Comparison of ENCODE assay signal across 9 mouse cellular contexts in genomic region chr10:86069341-86069740, GRCm38 (mm10). TPM values are rescaled to one million over a fixed set of nuclear protein-coding genes. Genes with fewer than 3 reads are reported as not detected.
A peak's percentile ranks its signal among the peaks of the same experiment; 100 is the strongest.
DNase-seq lines count a peak whose midpoint lies in the region; ATAC-seq and TF ChIP-seq lines count a peak whose summit lies in the region.
"Had no signal": no experiment of that assay in that cellular context is flagged by ENCODE, and none has a peak within 500 bp of the region (broad histone marks: within the 10 kb centered on the region; RNA-seq: fewer than 3 reads in every experiment).

No protein-coding gene starts in this region.

- no peaks in the 10 kb centered on the region for H3K9me3 ChIP-seq in hindbrain, embryonic 15.5 days
- peaks cover 4% of the 10 kb centered on the region; the same call in 1 of the 2 replicates for H3K9me3 ChIP-seq in midbrain, embryonic 14.5 days (ENCODE audit: control insufficient read depth, low read length)
- H3K9me3 ChIP-seq: lung, embryonic 15.5 days had no signal

- WGBS in hindbrain, embryonic 15.5 days, result 22% methylated on average over 3 of the region's 3 CpGs
- 6% methylated on average over 3 of the region's 3 CpGs for WGBS in midbrain, embryonic 14.5 days

- peak; percentile 73 for DNase-seq in brain, embryonic 14.5 days (ENCODE audit: low read depth)
- DNase-seq in embryo, embryonic 11.5 days (ENCODE audit: low read depth, low spot score), result peak; percentile 16
- peak; percentile 41 for DNase-seq in midbrain, embryonic 14.5 days
- no peak for DNase-seq in cerebellum, adult 8-10 months
- DNase-seq in heart, postnatal 25 days (ENCODE audit: low spot score), result no peak

- intact Hi-C loops in heart, postnatal 25 days (cut with DNase I), result no loop called here

- no peak for TF ChIP-seq CTCF in brain, embryonic 14.5 days (IDR thresholded peaks at IDR 0.05; ENCODE audit: borderline replicate concordance, extremely low read depth, insufficient read depth, insufficient read length)

- H3K36me3 ChIP-seq in hindbrain, embryonic 15.5 days, result peaks cover 13% of the 10 kb centered on the region
- no peaks in the 10 kb centered on the region for H3K36me3 ChIP-seq in midbrain, embryonic 14.5 days (ENCODE audit: control insufficient read depth, insufficient read depth, low read length)
- H3K36me3 ChIP-seq: lung, embryonic 15.5 days had no signal

- no peak for TF ChIP-seq POLR2A in brain, embryonic 14.5 days (IDR thresholded peaks at IDR 0.05; ENCODE audit: borderline replicate concordance, extremely low read depth, insufficient read depth, insufficient read length, poor library complexity, severe bottlenecking)

- no peak overlapping the region; the same call in 1 of the 2 replicates for H3K27ac ChIP-seq in hindbrain, embryonic 15.5 days (replicated peaks)
- no peak overlapping the region for H3K27ac ChIP-seq in midbrain, embryonic 14.5 days (replicated peaks; ENCODE audit: low read depth, low read length)
- H3K27ac ChIP-seq: lung, embryonic 15.5 days had no signal

- H3K4me3 ChIP-seq in hindbrain, embryonic 15.5 days, result no peak overlapping the region
- no peak overlapping the region for H3K4me3 ChIP-seq in midbrain, embryonic 14.5 days (replicated peaks; ENCODE audit: low read depth, low read length)
- H3K4me3 ChIP-seq: lung, embryonic 15.5 days had no signal

- peaks cover 3% of the 10 kb centered on the region; the same call in 1 of the 2 replicates for H3K4me1 ChIP-seq in hindbrain, embryonic 15.5 days (replicated peaks)
- H3K4me1 ChIP-seq in midbrain, embryonic 14.5 days (ENCODE audit: control insufficient read depth, insufficient read depth, low read length), result no peaks in the 10 kb centered on the region

- ATAC-seq in hindbrain, embryonic 15.5 days (ENCODE audit: low FRiP score, low read depth), result peak; percentile 55; the same call in 1 of the 2 replicates
- peak; percentile 32; the same call in 1 of the 2 replicates for ATAC-seq in midbrain, embryonic 14.5 days (ENCODE audit: low FRiP score, low TSS enrichment)
- ATAC-seq in megakaryocyte-erythroid progenitor cell, adult 5-6 weeks (replicated peaks; ENCODE audit: low FRiP score, low TSS enrichment, poor library complexity, severe bottlenecking), result no peak
- ATAC-seq: Patski had no signal

- H3K9ac ChIP-seq in hindbrain, embryonic 15.5 days, result no peak overlapping the region
- H3K9ac ChIP-seq in midbrain, embryonic 14.5 days (replicated peaks; ENCODE audit: low read length), result no peak overlapping the region
- H3K9ac ChIP-seq: lung, embryonic 15.5 days had no signal

- H3K4me2 ChIP-seq in hindbrain, embryonic 15.5 days, result no peak overlapping the region
- H3K4me2 ChIP-seq in midbrain, embryonic 14.5 days (ENCODE audit: low read length), result no peak overlapping the region
- H3K4me2 ChIP-seq: lung, embryonic 15.5 days had no signal

- no peaks in the 10 kb centered on the region for H3K27me3 ChIP-seq in hindbrain, embryonic 15.5 days
- no peaks in the 10 kb centered on the region for H3K27me3 ChIP-seq in midbrain, embryonic 14.5 days (ENCODE audit: control insufficient read depth, insufficient read depth, low read length)
- H3K27me3 ChIP-seq: lung, embryonic 15.5 days; Patski had no signal

RNA-seq across cellular contexts. Expression of gene Fbxo7, which starts 47.6 kb away (rescaled TPM):
- polyA plus RNA-seq in brain, embryonic 14.5 days (2012; rRNA removed), result 15.7 and 17.4 TPM in 2 replicates
- 20.4 and 20.9 TPM in 2 replicates for polyA plus RNA-seq in hindbrain, embryonic 15.5 days (2015; fragmentation: Nextera tagmentation; extraction: Ambion mirVana)
- polyA plus RNA-seq in midbrain, embryonic 14.5 days (2014; fragmentation: Nextera tagmentation; extraction: Ambion mirVana), result 18.9 and 19.6 TPM in 2 replicates
- 10 to 100 TPM; 12.3 to 15.4 TPM for total RNA-seq in heart, postnatal 25 days (2021)
- total RNA-seq in megakaryocyte-erythroid progenitor cell, adult 5-6 weeks (2014; fragmentation: Nextera tagmentation), result 68.0 and 85.1 TPM in 2 replicates
- 30.3 and 37.0 TPM in 2 replicates for total RNA-seq in megakaryocyte-erythroid progenitor cell, adult 5-6 weeks (2017)

RNA-seq across cellular contexts. Expression of gene Bpifc, which starts 57.6 kb away (rescaled TPM):
- polyA plus RNA-seq in brain, embryonic 14.5 days (2012; rRNA removed), result 0.04 and 0.15 TPM in 2 replicates
- polyA plus RNA-seq in hindbrain, embryonic 15.5 days (2015; fragmentation: Nextera tagmentation; extraction: Ambion mirVana), result 0.05 TPM in 1 of 2 replicates, not detected in the other
- not detected in 2 replicates for polyA plus RNA-seq in midbrain, embryonic 14.5 days (2014; fragmentation: Nextera tagmentation; extraction: Ambion mirVana)
- not detected for total RNA-seq in heart, postnatal 25 days (2021)
- 1.0 TPM in 1 of 2 replicates, not detected in the other for total RNA-seq in megakaryocyte-erythroid progenitor cell, adult 5-6 weeks (2014; fragmentation: Nextera tagmentation)
- total RNA-seq in megakaryocyte-erythroid progenitor cell, adult 5-6 weeks (2017), result 0.11 TPM in 1 of 2 replicates, not detected in the other

Comparison
In these comparisons a context has a peak if more than half of its experiments do, and no peak if none do; other contexts are left out.
1. DNase-seq: peak in brain, embryonic 14.5 days (single experiment), embryo, embryonic 11.5 days (single experiment) and midbrain, embryonic 14.5 days (single experiment); none in cerebellum, adult 8-10 months (single experiment) and heart, postnatal 25 days (single experiment).